Mouse (Mus musculus) kidney, embryonic 16.5 days (tissue): ENCODE data around the gene Uggt2. TPM values are rescaled to one million over a fixed set of nuclear protein-coding genes. Genes with fewer than 3 reads are reported as not detected.
A peak's percentile ranks its signal among the peaks of the same experiment; 100 is the strongest.

ENCODE experiments used
- ATAC-seq: fragments of 200-750 bp; cut with Nextera tagmentation; 2 replicates; pipeline ENCODE4 v1.8.0; 2017; ENCODE audit warnings: moderate TSS enrichment; ENCODE audit not compliant: low FRiP score, low TSS enrichment
- H3K27ac ChIP-seq: fragments of 300-500 bp; sonication (generic); 2 replicates; pipeline ENCODE4 v1.5.1; 2014; ENCODE audit warnings: low read length
- H3K27me3 ChIP-seq: fragments of 300-500 bp; sonication (generic); 2 replicates; pipeline ENCODE4 v1.6.1; 2014; ENCODE audit warnings: low read length, control low read depth, mixed read lengths; ENCODE audit not compliant: insufficient read depth
- H3K36me3 ChIP-seq: fragments of 300-500 bp; sonication (generic); 2 replicates; pipeline ENCODE4 v1.6.1; 2014; ENCODE audit warnings: low read length, control low read depth, mixed read lengths; ENCODE audit not compliant: insufficient read depth
- H3K4me1 ChIP-seq: fragments of 300-500 bp; sonication (generic); 2 replicates; pipeline ENCODE4 v1.6.1; 2014; ENCODE audit warnings: low read length, control low read depth, mixed read lengths; ENCODE audit not compliant: insufficient read depth
- H3K4me2 ChIP-seq: fragments of 300-500 bp; sonication (generic); replicated peaks from 2 replicates; pipeline ENCODE4 v1.6.1; 2014; ENCODE audit warnings: low read depth, low read length
- H3K4me3 ChIP-seq: fragments of 300-500 bp; sonication (generic); 2 replicates; pipeline ENCODE4 v1.5.1; 2014; ENCODE audit warnings: mild to moderate bottlenecking, low read length
- H3K9ac ChIP-seq: fragments of 300-500 bp; sonication (generic); replicated peaks from 2 replicates; pipeline ENCODE4 v1.6.1; 2014; ENCODE audit warnings: low read length
- H3K9me3 ChIP-seq: fragments of 300-500 bp; sonication (generic); 2 replicates; pipeline ENCODE4 v1.6.1; 2016; ENCODE audit warnings: low read length, control low read depth
- WGBS: fragments of 180-500 bp; shearing (Covaris S2); extraction: QIAGEN DNeasy Blood & Tissue Kit; methylation state at CpG from one replicate; pipeline ENCODE4 v1.1.7; 2014; 5-methylcytosine and 5-hydroxymethylcytosine counted together
- polyA plus RNA-seq: library from polyadenylated mRNA; unstranded; fragments of >200 nt; fragmentation: Nextera tagmentation; extraction: Ambion mirVana; gene quantifications from 2 replicates; pipeline ENCODE4 v1.2.1, GENCODE M21; 2015

Gene Uggt2
- polyA plus RNA-seq = 12.2 and 14.3 TPM in 2 replicates

DNA sequence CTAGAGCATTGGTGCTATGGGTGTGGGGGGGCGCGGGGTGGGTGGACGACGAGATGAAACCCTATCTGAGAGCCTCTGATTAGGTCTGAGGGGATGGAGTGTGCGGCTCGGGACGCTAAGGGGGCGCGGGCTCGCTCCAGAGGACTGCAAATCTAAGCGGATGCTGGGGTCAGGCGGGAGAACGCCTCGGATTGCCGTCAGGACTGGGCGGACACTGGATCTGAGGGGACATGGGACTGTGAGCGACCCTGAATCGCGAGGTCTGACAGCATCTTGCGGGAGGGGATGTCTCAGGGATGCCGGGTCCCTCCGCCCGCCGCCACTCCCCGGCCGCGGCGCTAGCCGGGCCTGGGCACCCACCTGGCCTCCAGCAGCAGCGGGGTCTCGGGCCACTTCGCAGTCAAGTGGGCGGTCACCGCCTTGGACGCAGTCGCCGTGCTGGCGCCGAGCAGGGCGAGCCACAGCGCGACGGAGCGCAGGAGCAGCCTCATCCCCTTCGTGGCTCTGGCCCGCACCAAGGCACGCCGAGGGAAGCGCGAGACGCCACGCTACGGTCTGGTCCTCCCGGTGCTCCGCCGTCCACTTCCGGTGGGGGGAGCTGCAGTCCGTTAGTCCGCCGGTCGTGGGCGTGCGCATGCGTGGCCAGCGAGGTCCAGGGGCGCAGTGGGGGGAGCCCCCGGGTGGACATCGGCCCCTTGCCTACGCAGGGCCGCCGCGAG, at the start of gene Uggt2:
Gene Uggt2, minus strand, starts transcription at position 580 of the 719 bp plus-strand sequence.
- 0% methylated on average over 72 of the region's 72 CpGs for WGBS

DNA sequence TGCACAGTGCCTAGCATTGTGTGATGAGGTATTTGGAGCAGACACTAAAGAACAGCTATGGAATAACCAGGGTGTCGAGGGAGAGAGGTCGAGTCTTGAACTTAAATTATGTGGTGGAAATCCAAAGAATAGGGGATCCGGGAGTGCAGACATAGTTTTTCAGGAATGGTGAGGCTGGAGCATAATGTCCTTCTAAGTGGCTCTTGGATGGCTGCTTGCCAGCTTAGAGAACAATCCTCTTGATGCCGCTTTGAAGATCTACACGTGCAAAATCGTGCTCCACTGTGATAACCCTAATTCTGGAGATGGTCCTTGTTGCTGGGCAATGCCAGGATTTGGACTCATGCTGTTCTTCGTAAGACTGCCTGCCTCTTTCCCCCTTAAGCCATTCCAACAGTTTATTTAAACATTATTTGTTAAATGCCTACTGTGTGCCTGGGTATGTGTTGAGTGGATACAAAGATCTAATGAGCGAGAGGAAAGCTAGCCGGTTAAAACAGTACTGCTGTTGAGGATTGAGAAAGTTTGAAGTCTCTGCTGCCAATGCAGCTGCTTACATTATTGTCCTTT, 40.2 kb upstream of the Uggt2 start:
- ATAC-seq = no peak
- H3K9me3 ChIP-seq = no peaks in the 10 kb centered on the region
- no peak overlapping the region for H3K27ac ChIP-seq
- no peak overlapping the region for H3K9ac ChIP-seq
- 42% methylated on average over 9 of the region's 9 CpGs for WGBS
- peak overlapping the region; percentile 88 for H3K4me2 ChIP-seq
- H3K4me3 ChIP-seq = peak overlapping the region; percentile 51
- H3K4me1 ChIP-seq = peaks cover 8% of the 10 kb centered on the region
- peaks cover 44% of the 10 kb centered on the region for H3K27me3 ChIP-seq
- no peaks in the 10 kb centered on the region for H3K36me3 ChIP-seq

More for the DNA sequence above, at the start of gene Uggt2:
- Histone ChIP-seq H3K27me3 (no peaks in the 10 kb centered on the region), H3K4me3 (peak within 1 kb of the TSS; percentile 91), H3K27ac (peak within 1 kb of the TSS; percentile 46; the same call in 1 of the 2 replicates), H3K9ac (peak within 1 kb of the TSS; percentile 91), H3K9me3 (no peaks in the 10 kb centered on the region), H3K4me2 (peak within 1 kb of the TSS; percentile 87), H3K36me3 (0 out of 2 replicates have a peak, but pooled peaks cover 2% of the 10 kb centered on the region), H3K4me1 (peaks cover 8% of the 10 kb centered on the region; the same call in 1 of the 2 replicates)
- peak; percentile 95 for ATAC-seq

- under 1% methylated on average over 20 of the region's 20 CpGs for WGBS
- Histone ChIP-seq H3K9me3 (no peaks in the 10 kb centered on the region), H3K4me3 (peak overlapping the region; percentile 51), H3K4me1 (peaks cover 8% of the 10 kb centered on the region), H3K27me3 (peaks cover 44% of the 10 kb centered on the region), H3K9ac (peak overlapping the region; percentile 66), H3K36me3 (no peaks in the 10 kb centered on the region), H3K27ac (no peak overlapping the region), H3K4me2 (peak overlapping the region; percentile 88)
- peak; percentile 24; the same call in 1 of the 2 replicates for ATAC-seq
Measured at GRCm38 (mm10) chr14:119138786-119139100, 39.5 kb upstream of the Uggt2 start.

DNA sequence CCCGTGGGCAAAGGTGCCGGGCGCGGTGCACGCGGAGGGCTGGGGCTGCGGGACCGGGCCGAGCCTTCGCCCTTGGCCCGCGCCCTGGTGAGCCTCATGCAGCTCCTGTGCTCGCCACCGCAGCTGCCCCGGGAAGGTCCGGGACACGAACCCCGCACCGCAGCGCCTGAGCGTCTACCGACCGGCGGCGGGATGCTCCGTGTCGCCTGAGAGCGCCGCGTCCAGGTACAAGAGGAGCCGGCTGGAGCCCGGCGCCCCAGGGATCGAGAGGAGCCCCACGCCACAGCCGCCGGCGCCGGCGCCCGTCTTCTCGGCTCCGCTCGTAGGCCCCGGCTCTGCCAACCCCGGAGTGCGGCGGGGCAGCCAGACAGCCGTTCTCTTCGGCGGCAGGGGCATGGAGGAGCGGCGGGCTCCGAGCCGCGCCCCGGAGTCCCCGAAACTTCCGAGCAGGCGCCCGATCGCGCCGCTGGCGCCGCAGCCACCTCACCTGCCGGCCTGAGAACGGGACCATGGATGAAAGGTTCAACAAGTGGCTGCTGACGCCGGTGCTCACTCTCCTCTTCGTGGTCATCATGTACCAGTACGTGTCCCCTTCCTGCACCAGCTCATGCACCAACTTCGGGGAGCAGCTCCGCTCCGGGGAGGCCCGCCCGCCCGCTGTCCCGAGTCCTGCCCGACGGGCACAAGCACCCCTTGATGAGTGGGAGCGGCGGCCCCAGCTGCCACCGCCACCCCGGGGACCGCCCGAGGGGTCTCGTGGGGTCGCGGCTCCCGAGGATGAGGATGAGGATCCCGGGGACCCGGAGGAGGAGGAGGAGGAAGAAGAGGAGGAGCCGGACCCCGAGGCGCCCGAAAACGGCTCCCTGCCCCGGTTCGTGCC, 38.9 kb upstream of the Uggt2 start, which contains the start of gene Hs6st3:
Gene Hs6st3, plus strand, starts transcription at position 436 of the 880 bp plus-strand sequence.
- peaks cover 44% of the 10 kb centered on the region for H3K27me3 ChIP-seq
- no peak within 1 kb of the TSS for H3K27ac ChIP-seq
- peak within 1 kb of the TSS; percentile 66 for H3K9ac ChIP-seq
- WGBS = under 1% methylated on average over 100 of the region's 100 CpGs
- H3K9me3 ChIP-seq = no peaks in the 10 kb centered on the region
- H3K4me1 ChIP-seq = peaks cover 8% of the 10 kb centered on the region
- H3K36me3 ChIP-seq = no peaks in the 10 kb centered on the region
- peak within 1 kb of the TSS; percentile 88 for H3K4me2 ChIP-seq
- peak within 1 kb of the TSS; percentile 51 for H3K4me3 ChIP-seq
- ATAC-seq = peak; percentile 79; the same call in 1 of the 2 replicates

GRCm38 (mm10) chr14:119137512-119137905, 38.3 kb upstream of the Uggt2 start:
- Histone ChIP-seq H3K9ac (peak overlapping the region; percentile 66), H3K4me2 (peak overlapping the region; percentile 88), H3K36me3 (no peaks in the 10 kb centered on the region), H3K27ac (no peak overlapping the region), H3K4me1 (peaks cover 8% of the 10 kb centered on the region), H3K4me3 (peak overlapping the region; percentile 51), H3K9me3 (no peaks in the 10 kb centered on the region), H3K27me3 (peaks cover 44% of the 10 kb centered on the region)
- WGBS = under 1% methylated on average over 38 of the region's 38 CpGs
- peak; percentile 89 for ATAC-seq

- H3K4me2 ChIP-seq = no peak overlapping the region
- H3K4me1 ChIP-seq = no peaks in the 10 kb centered on the region
- 94% methylated on average over 2 of the region's 2 CpGs for WGBS
- H3K27me3 ChIP-seq = no peaks in the 10 kb centered on the region
- ATAC-seq = no peak
- no peak overlapping the region for H3K9ac ChIP-seq
- H3K4me3 ChIP-seq = no peak overlapping the region
- no peaks in the 10 kb centered on the region for H3K36me3 ChIP-seq
- no peaks in the 10 kb centered on the region for H3K9me3 ChIP-seq
- no peak overlapping the region for H3K27ac ChIP-seq
Measured at GRCm38 (mm10) chr14:119127330-119127729, 28.1 kb upstream of the Uggt2 start.

GRCm38 (mm10) chr14:119125840-119126239, 26.6 kb upstream of the Uggt2 start:
- Histone ChIP-seq H3K27ac (no peak overlapping the region), H3K36me3 (no peaks in the 10 kb centered on the region), H3K9me3 (no peaks in the 10 kb centered on the region; the same call in 1 of the 2 replicates), H3K9ac (no peak overlapping the region), H3K4me1 (no peaks in the 10 kb centered on the region), H3K4me2 (no peak overlapping the region), H3K4me3 (no peak overlapping the region), H3K27me3 (no peaks in the 10 kb centered on the region)
- WGBS = 59% methylated on average over 4 of the region's 4 CpGs
- ATAC-seq = no peak

GRCm38 (mm10) chr14:119124061-119124460, 24.8 kb upstream of the Uggt2 start:
- Histone ChIP-seq H3K36me3 (no peaks in the 10 kb centered on the region), H3K4me3 (peak overlapping the region; percentile 46), H3K4me2 (peak overlapping the region; percentile 62), H3K27me3 (no peaks in the 10 kb centered on the region), H3K27ac (no peak overlapping the region), H3K9me3 (no peaks in the 10 kb centered on the region; the same call in 1 of the 2 replicates), H3K9ac (no peak overlapping the region), H3K4me1 (no peaks in the 10 kb centered on the region)
- WGBS = 23% methylated on average over 3 of the region's 3 CpGs
- ATAC-seq = peak; percentile 87

GRCm38 (mm10) chr14:119123582-119123981, 24.4 kb upstream of the Uggt2 start:
- Histone ChIP-seq H3K9me3 (no peaks in the 10 kb centered on the region; the same call in 1 of the 2 replicates), H3K9ac (peak overlapping the region; percentile 59), H3K4me1 (no peaks in the 10 kb centered on the region), H3K27ac (0 out of 2 replicates have a peak overlapping the region, but pooled peaks have one; percentile 38), H3K4me3 (peak overlapping the region; percentile 46), H3K4me2 (peak overlapping the region; percentile 62), H3K36me3 (no peaks in the 10 kb centered on the region), H3K27me3 (no peaks in the 10 kb centered on the region)
- WGBS = 5% methylated on average over 12 of the region's 12 CpGs
- peak; percentile 69; the same call in 1 of the 2 replicates for ATAC-seq
